Mouse (Mus musculus): ENCODE measurements around the gene Ccser2. TPM values are rescaled to one million over a fixed set of nuclear protein-coding genes. Genes with fewer than 3 reads are reported as not detected.

The Ccser2 gene
- total RNA-seq, 2 experiments from 2014 or later, result 61.2 to 63.1 TPM

GRCm38 (mm10) chr14:36890130-36890529 lies 78.4 kb downstream of the Ccser2 start:
- intact Hi-C loops (cut with DNase I), result no loop called here

GRCm38 (mm10) chr14:36885680-36886079 lies 82.9 kb downstream of the Ccser2 start:
- DNase-seq, result no peak
- intact Hi-C loops (cut with DNase I), result no loop called here

More at GRCm38 (mm10) chr14:36890130-36890529, 78.4 kb downstream of the Ccser2 start:
- DNase-seq, result no peak

GRCm38 (mm10) chr14:36885117-36885516 lies 83.5 kb downstream of the Ccser2 start:
- DNase-seq, result no peak
- intact Hi-C loops (cut with DNase I), result no loop called here

GRCm38 (mm10) chr14:36883576-36883975 lies 85.0 kb downstream of the Ccser2 start:
- intact Hi-C loops (cut with DNase I), result no loop called here
- no peak for DNase-seq

GRCm38 (mm10) chr14:36870257-36870656 lies 98.3 kb downstream of the Ccser2 start:
- no peak for DNase-seq
- intact Hi-C loops (cut with DNase I), result no loop called here

GRCm38 (mm10) chr14:36868769-36869362 lies 99.7 kb downstream of the Ccser2 start:
- intact Hi-C loops (cut with DNase I), result loop anchor here (5.0 kb wide), 1 partner anchor 163 kb away; no protein-coding TSS in a partner anchor
- DNase-seq, result no peak

- intact Hi-C loops (cut with DNase I), result loop anchor here (5.0 kb wide), 1 partner anchor 165 kb away; no protein-coding TSS in a partner anchor
- DNase-seq, result peak in 1 of 2 experiments; percentile 40
Observed at GRCm38 (mm10) chr14:36866966-36867700, 101.4 kb downstream of the Ccser2 start.

- peak; percentile 81 to 82 for DNase-seq
- intact Hi-C loops (cut with DNase I), result loop anchor here (2.0 to 5.0 kb wide), 2 partner anchors 75 to 88 kb away; no protein-coding TSS in a partner anchor
Observed at GRCm38 (mm10) chr14:36863877-36864489, 104.6 kb downstream of the Ccser2 start.

GRCm38 (mm10) chr14:36862387-36862786 lies 106.2 kb downstream of the Ccser2 start:
- peak in 1 of 2 experiments; percentile 9 for DNase-seq
- intact Hi-C loops (cut with DNase I), result loop anchor here (5.0 kb wide), 1 partner anchor 90 kb away; no protein-coding TSS in a partner anchor

- intact Hi-C loops (cut with DNase I), result no loop called here
- no peak for DNase-seq
Observed at GRCm38 (mm10) chr14:36858932-36859331, 109.6 kb downstream of the Ccser2 start.

- no peak for DNase-seq
- intact Hi-C loops (cut with DNase I), result no loop called here
Observed at GRCm38 (mm10) chr14:36852972-36853371, 115.6 kb downstream of the Ccser2 start.

GRCm38 (mm10) chr14:36848860-36849259 lies 119.7 kb downstream of the Ccser2 start:
- intact Hi-C loops (cut with DNase I), result no loop called here
- no peak for DNase-seq

Other genes starting within 250 kb of the Ccser2 start
- gene Rgr, start 80.2 kb upstream of the Ccser2 start, total RNA-seq (2021), result not detected
- not detected for gene Lrit1, start 86.1 kb upstream of the Ccser2 start, total RNA-seq (2021)
- not detected for gene Lrit2, start 99.2 kb upstream of the Ccser2 start, total RNA-seq (2021)
- gene Cdhr1, start 129.6 kb upstream of the Ccser2 start, total RNA-seq (2021), result not detected
- under 1 TPM in 1 of 2 experiments, not detected in 1; 0.52 TPM for gene 2610528A11Rik, start 145.2 kb upstream of the Ccser2 start, total RNA-seq (2021)
- gene Ghitm, start 166.5 kb upstream of the Ccser2 start, total RNA-seq (2021), result 100 to 1,000 TPM; 399 to 418 TPM